Mouse (Mus musculus) midbrain, embryonic 12.5 days (tissue): ENCODE measurements at regions not wholly inside any gene's neighbourhood (a gene's known extent, or its start where the extent isn't known, plus 50 kb on each side); places are given as distances from the start of the nearest gene placed in this dataset.
"Not testable (repeated sequence)": the region's sequence is repeated elsewhere in the genome, so short reads cannot be mapped to it uniquely, and the experiment has no call there.

Experiments used
- ATAC-seq: fragments of 200-750 bp; cut with Nextera tagmentation; 2 replicates; pipeline ENCODE4 v1.8.0; 2017; ENCODE audit warnings: low read depth, moderate TSS enrichment, moderate library complexity; ENCODE audit not compliant: low FRiP score
- H3K27ac ChIP-seq: fragments of 300-500 bp; sonication (generic); replicated peaks from 2 replicates; pipeline ENCODE4 v1.5.1; 2016; ENCODE audit warnings: mild to moderate bottlenecking
- H3K27me3 ChIP-seq: fragments of 300-500 bp; sonication (generic); 2 replicates; pipeline ENCODE4 v1.6.1; 2016; ENCODE audit warnings: mild to moderate bottlenecking
- H3K36me3 ChIP-seq: fragments of 300-500 bp; sonication (generic); 2 replicates; pipeline ENCODE4 v1.6.1; 2016
- H3K4me1 ChIP-seq: fragments of 300-500 bp; sonication (generic); 2 replicates; pipeline ENCODE4 v1.6.1; 2016
- H3K4me2 ChIP-seq: fragments of 300-500 bp; sonication (generic); replicated peaks from 2 replicates; pipeline ENCODE4 v1.6.1; 2016; ENCODE audit warnings: mild to moderate bottlenecking, moderate library complexity
- H3K4me3 ChIP-seq: fragments of 300-500 bp; sonication (generic); 2 replicates; pipeline ENCODE4 v1.5.1; 2016; ENCODE audit warnings: mild to moderate bottlenecking
- H3K9ac ChIP-seq: fragments of 300-500 bp; sonication (generic); replicated peaks from 2 replicates; pipeline ENCODE4 v1.6.1; 2016; ENCODE audit warnings: mild to moderate bottlenecking, moderate library complexity
- H3K9me3 ChIP-seq: fragments of 300-500 bp; sonication (generic); 2 replicates; pipeline ENCODE4 v1.6.1; 2016; ENCODE audit warnings: mild to moderate bottlenecking
- WGBS: fragments of 180-500 bp; shearing (Covaris S2); methylation state at CpG from one replicate; pipeline ENCODE4 v1.1.7; 2016; 5-methylcytosine and 5-hydroxymethylcytosine counted together

DNA sequence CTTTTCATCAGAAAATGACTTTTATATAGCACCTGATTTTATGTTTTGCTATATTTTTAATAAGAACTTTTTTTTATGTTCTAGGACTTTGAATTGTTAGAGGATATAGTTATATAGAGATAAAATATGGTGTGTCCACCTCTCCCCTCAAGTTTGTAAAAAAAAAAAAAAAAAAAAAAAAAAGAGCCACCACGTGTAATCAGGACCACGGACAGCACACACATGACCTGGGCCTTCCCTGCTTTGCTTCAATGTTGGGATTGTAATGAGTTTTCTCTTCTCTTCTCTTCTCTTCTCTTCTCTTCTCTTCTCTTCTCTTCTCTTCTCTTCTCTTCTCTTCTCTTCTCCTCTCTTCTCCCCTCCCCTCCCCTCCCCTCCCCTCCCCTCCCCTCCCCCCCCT is 78.5 kb downstream of the 1700010I14Rik start:
- not testable (repeated sequence) for H3K9me3 ChIP-seq, H3K27me3 ChIP-seq, H3K4me3 ChIP-seq, H3K4me1 ChIP-seq, H3K9ac ChIP-seq, H3K36me3 ChIP-seq, ATAC-seq, H3K4me2 ChIP-seq, H3K27ac ChIP-seq
- 9% methylated on average over 2 of the region's 2 CpGs for WGBS

DNA sequence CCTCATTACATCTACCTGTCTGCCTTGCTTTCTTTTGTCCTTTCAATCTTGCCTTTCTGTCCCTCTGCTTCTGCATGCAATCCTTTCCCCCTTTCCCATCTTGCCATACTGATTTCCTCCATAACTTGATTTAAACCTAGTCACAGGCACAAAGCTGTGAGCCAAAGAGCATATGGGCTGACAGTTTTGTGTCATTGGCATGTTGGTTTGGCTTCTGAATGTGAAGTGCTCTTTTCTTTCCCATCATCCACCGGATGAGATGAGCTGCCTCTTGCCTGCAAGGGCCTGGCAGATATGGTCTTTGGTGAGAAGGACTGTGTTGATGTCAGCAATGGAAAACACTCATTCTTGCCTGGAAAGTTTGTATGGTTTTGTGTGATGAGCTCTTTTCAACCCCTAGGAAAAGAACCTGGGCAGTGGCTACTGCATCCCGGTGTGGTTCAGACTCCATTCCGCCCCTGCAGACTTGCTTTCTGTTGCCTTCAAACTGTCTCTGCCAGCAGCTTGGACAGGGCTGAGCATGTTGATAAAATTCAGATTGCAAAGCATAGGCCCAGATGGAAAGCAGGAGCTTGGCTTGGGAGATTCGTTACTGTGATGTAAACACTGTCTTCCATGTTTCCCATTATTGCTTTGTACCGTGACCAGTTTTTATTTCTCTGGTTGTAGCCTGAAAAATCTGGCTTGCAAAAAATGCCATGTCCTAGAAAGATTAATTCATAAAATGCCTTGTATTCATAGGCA is 80.9 kb downstream of the 1700010I14Rik start:
- WGBS = 88% methylated on average over 5 of the region's 5 CpGs
- Histone ChIP-seq H3K27me3 (no peaks in the 10 kb centered on the region), H3K4me3 (no peak overlapping the region), H3K4me1 (no peaks in the 10 kb centered on the region), H3K36me3 (no peaks in the 10 kb centered on the region), H3K9ac (no peak overlapping the region), H3K4me2 (no peak overlapping the region), H3K27ac (no peak overlapping the region), H3K9me3 (no peaks in the 10 kb centered on the region)
- ATAC-seq = no peak

DNA sequence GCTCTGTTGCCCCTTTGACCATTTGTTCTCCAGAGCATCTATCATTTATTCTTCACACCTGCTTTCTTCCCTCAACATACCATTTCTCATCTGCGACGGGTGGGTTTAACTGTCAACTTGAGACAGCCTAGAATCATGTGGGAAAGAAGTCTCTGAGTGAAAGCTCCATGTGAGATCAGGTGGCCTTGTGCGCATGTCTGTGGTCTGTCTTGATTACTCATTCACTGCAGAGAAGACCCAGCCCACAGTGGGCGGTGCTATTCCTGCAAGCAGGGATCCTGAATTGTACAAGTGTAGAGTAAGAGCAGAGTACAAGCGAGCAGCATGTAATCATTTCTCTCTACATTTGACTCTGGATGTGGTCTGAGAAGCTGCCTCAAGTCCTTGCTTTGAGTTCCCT is 95.5 kb downstream of the 1700010I14Rik start:
- Histone ChIP-seq H3K9ac (no peak overlapping the region), H3K4me1 (no peaks in the 10 kb centered on the region), H3K27ac (no peak overlapping the region), H3K4me3 (no peak overlapping the region), H3K36me3 (no peaks in the 10 kb centered on the region), H3K4me2 (no peak overlapping the region), H3K9me3 (no peaks in the 10 kb centered on the region), H3K27me3 (no peaks in the 10 kb centered on the region)
- WGBS = 90% methylated on average over 5 of the region's 5 CpGs
- ATAC-seq = no peak

DNA sequence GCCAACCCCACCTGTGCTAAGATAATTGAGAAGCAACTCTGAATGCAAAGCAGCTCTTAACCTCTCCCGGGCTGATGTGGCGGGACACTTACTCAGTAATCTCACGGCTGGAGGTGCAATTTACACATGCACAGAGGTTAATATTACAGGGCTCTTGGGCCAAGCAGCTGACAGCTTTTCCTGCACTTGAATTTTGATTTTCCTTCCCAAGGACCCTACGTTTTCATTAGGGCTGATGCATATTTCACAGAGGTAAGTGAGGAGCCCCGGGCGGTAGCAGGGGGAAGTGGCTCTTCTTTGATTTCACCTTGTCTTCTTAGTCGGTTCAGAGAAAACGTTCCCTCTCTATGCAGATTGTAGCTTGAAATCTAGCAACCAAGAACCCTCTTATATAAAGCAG is 139.7 kb downstream of the 1700010I14Rik start:
- Histone ChIP-seq H3K27me3 (no peaks in the 10 kb centered on the region), H3K27ac (no peak overlapping the region), H3K9ac (no peak overlapping the region), H3K4me1 (no peaks in the 10 kb centered on the region), H3K4me2 (no peak overlapping the region), H3K36me3 (no peaks in the 10 kb centered on the region), H3K9me3 (no peaks in the 10 kb centered on the region), H3K4me3 (no peak overlapping the region)
- WGBS = 48% methylated on average over 8 of the region's 8 CpGs
- no peak for ATAC-seq

DNA sequence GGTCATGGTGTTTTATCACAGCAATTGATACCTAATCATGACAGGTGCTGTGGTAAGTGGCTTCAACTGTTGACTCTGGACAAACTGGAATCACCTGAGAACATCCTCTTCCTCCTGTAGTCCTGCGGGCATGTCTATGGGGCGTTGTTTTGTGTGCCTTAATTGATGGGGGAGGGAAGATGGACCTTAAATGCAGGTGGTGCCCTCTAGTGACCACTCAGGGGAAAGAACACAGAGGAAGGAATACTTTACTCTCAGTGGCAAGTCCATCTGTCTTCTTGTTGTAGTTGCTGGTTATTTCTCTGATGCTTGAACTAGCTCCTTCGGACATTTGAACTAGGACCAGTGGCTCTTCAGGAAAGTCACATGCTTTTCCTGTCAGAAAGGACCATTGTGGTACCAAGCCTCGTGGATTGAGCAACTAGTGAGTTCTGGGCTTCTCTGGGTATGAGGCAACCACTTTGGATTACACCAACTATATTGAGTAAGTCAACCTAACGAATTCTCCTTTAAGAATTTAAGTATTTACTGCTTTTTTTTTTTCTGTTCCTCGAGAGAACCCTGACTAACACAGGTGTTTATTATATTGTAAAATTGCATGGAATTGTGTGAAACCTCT is 157.6 kb downstream of the 1700010I14Rik start:
- no peaks in the 10 kb centered on the region for H3K36me3 ChIP-seq
- 66% methylated on average over 6 of the region's 6 CpGs for WGBS
- no peaks in the 10 kb centered on the region for H3K4me1 ChIP-seq
- H3K4me3 ChIP-seq = no peak overlapping the region
- no peaks in the 10 kb centered on the region for H3K9me3 ChIP-seq
- no peaks in the 10 kb centered on the region for H3K27me3 ChIP-seq
- H3K27ac ChIP-seq = no peak overlapping the region
- no peak overlapping the region for H3K9ac ChIP-seq
- no peak overlapping the region for H3K4me2 ChIP-seq
- no peak for ATAC-seq

DNA sequence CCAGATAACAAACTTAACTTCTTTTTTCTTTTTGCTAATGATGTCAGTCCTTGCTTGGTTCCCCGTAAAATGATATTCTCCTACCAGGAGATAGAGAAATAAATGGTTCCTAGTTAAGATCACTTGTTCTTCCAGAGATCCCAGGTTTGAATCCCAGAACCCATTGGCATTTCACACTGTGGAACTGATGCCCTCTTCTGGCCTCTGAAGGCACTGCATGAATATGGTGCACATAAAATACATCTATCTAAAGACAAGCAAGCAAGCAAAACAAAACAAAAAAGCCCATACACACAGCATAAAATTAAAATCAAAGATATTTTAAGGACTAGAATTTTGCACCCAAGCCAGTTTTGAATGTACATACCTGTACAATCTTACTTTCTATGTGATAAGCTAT is 162.5 kb downstream of the 1700010I14Rik start:
- Histone ChIP-seq H3K27ac (no peak overlapping the region), H3K4me1 (no peaks in the 10 kb centered on the region), H3K9ac (no peak overlapping the region), H3K9me3 (no peaks in the 10 kb centered on the region), H3K27me3 (no peaks in the 10 kb centered on the region), H3K4me2 (no peak overlapping the region), H3K36me3 (no peaks in the 10 kb centered on the region), H3K4me3 (no peak overlapping the region)
- no peak for ATAC-seq
- WGBS = 100% methylated on average over 1 of the region's 1 CpGs

DNA sequence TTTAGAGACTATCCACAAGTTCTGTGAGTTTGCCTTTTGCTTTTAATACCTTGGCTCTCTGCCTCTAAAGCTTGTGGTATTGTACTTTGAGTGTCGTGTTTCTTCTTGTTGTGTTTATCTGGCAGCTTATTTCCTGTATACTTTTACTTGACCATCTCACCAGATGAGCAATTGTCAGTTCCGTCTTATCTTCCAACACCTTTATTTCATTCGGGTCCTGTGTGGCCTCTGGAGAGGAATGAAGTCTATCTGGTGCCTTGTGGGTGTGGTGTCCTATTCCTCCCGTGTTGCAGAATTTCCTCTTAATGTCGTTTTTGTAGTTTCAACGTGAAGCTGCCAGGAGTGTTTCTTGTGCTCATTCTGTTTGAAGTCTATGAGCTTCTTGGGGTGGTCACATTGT is 174.0 kb downstream of the 1700010I14Rik start:
- no peaks in the 10 kb centered on the region for H3K9me3 ChIP-seq
- no peak overlapping the region for H3K4me2 ChIP-seq
- WGBS = 91% methylated on average over 6 of the region's 6 CpGs
- 0 out of 2 replicates have a peak, but pooled peaks cover 3% of the 10 kb centered on the region for H3K27me3 ChIP-seq
- no peak overlapping the region for H3K27ac ChIP-seq
- peaks cover 4% of the 10 kb centered on the region for H3K4me1 ChIP-seq
- H3K9ac ChIP-seq = no peak overlapping the region
- no peaks in the 10 kb centered on the region for H3K36me3 ChIP-seq
- no peak for ATAC-seq
- no peak overlapping the region for H3K4me3 ChIP-seq

DNA sequence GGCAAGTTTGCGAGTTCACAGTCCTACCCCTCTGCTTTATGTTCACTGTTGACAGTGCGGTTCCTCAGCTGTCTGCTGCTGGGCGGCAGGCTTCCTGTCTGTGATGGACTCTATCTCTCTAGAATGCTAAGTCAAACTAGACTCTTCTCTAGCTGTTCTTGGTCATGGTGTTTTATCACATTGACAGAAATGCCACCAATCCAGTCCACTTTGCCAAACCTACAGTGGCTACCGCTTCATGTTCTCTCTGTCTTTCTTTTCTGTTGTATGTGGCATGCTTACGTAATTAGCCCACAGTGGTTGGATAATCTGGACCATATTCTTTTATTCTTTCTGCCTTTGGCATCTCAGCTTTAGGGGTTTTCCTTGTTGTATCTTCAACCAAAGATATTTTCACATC is 174.5 kb downstream of the 1700010I14Rik start:
- 0 out of 2 replicates have a peak, but pooled peaks cover 3% of the 10 kb centered on the region for H3K27me3 ChIP-seq
- H3K9me3 ChIP-seq = no peaks in the 10 kb centered on the region
- 87% methylated on average over 5 of the region's 5 CpGs for WGBS
- H3K4me2 ChIP-seq = no peak overlapping the region
- H3K4me3 ChIP-seq = no peak overlapping the region
- no peaks in the 10 kb centered on the region for H3K36me3 ChIP-seq
- ATAC-seq = no peak
- H3K27ac ChIP-seq = no peak overlapping the region
- H3K9ac ChIP-seq = no peak overlapping the region
- H3K4me1 ChIP-seq = peaks cover 4% of the 10 kb centered on the region

DNA sequence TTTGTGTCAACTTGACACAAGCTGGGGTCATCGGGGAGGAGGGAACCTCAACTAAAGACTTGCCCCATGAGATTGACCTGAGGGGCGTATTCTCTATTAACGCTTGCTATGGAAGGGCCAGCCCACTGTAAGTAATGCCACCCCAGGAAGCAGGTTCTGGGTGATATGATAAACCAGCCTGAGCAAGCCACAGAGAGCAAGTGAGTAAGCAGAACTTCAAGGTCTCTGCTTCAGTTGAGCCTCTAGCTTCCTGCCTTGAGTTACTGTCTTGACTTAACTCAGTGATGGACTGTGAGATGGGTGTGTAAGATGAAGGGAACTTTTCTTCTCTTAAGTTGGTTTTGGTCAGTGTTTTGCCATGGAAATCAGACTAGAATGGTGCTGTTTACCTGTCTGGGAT is 175.2 kb downstream of the 1700010I14Rik start:
- no peak overlapping the region for H3K4me3 ChIP-seq
- H3K9me3 ChIP-seq = no peaks in the 10 kb centered on the region
- H3K4me1 ChIP-seq = peaks cover 9% of the 10 kb centered on the region
- ATAC-seq = no peak
- H3K27ac ChIP-seq = no peak overlapping the region
- 89% methylated on average over 3 of the region's 3 CpGs for WGBS
- H3K9ac ChIP-seq = no peak overlapping the region
- no peaks in the 10 kb centered on the region for H3K36me3 ChIP-seq
- H3K4me2 ChIP-seq = no peak overlapping the region
- 0 out of 2 replicates have a peak, but pooled peaks cover 3% of the 10 kb centered on the region for H3K27me3 ChIP-seq

DNA sequence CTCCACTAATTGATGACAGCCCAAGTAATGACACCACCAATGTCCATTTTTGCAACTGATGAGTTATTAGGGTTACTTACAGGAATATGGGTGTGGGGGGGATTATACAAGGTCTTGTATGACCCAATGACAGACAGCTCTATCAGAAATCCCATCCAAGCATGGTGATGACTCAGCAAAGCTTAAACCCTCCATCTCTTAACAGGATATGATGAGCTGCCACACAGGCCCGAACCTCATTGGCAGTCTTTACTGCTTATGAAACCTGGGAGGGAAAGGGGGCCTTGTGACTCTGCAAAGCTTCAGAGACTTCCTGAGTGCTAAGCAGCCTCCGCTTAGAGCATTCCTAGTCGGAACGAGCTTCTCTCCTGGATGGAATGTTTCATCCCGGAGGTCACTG is 176.4 kb downstream of the 1700010I14Rik start:
- Histone ChIP-seq H3K9ac (no peak overlapping the region), H3K4me3 (no peak overlapping the region), H3K4me1 (peaks cover 11% of the 10 kb centered on the region), H3K9me3 (no peaks in the 10 kb centered on the region), H3K36me3 (no peaks in the 10 kb centered on the region), H3K4me2 (no peak overlapping the region), H3K27me3 (0 out of 2 replicates have a peak, but pooled peaks cover 3% of the 10 kb centered on the region), H3K27ac (no peak overlapping the region)
- no peak for ATAC-seq
- 88% methylated on average over 5 of the region's 5 CpGs for WGBS

DNA sequence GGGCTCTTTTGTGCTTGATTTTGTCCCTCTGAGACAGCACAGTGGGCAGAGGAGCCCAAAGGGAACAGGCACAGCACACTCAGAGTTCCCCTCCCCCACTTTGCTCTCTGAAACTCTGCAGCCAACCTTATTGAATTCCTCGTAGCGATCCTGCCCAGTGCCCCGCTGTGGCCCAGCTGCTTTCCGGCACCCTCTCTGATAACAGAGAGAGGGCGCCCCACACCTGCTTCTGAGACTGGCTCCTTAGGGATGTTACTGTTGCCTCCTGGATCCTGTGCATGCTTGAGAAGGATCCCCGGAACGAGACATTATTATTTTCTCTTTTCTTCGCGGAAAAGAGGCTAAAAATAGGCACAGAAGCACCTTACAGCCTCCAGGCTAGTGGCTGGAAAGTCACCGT is 179.0 kb downstream of the 1700010I14Rik start:
- no peaks in the 10 kb centered on the region for H3K36me3 ChIP-seq
- no peaks in the 10 kb centered on the region for H3K9me3 ChIP-seq
- WGBS = under 1% methylated on average over 10 of the region's 10 CpGs
- 0 out of 2 replicates have a peak, but pooled peaks cover 3% of the 10 kb centered on the region for H3K27me3 ChIP-seq
- ATAC-seq = peak; percentile 65
- peak overlapping the region; percentile 65 for H3K9ac ChIP-seq
- peak overlapping the region; percentile 48 for H3K4me3 ChIP-seq
- peak overlapping the region; percentile 94 for H3K4me2 ChIP-seq
- H3K27ac ChIP-seq = peak overlapping the region; percentile 85
- peaks cover 20% of the 10 kb centered on the region for H3K4me1 ChIP-seq

DNA sequence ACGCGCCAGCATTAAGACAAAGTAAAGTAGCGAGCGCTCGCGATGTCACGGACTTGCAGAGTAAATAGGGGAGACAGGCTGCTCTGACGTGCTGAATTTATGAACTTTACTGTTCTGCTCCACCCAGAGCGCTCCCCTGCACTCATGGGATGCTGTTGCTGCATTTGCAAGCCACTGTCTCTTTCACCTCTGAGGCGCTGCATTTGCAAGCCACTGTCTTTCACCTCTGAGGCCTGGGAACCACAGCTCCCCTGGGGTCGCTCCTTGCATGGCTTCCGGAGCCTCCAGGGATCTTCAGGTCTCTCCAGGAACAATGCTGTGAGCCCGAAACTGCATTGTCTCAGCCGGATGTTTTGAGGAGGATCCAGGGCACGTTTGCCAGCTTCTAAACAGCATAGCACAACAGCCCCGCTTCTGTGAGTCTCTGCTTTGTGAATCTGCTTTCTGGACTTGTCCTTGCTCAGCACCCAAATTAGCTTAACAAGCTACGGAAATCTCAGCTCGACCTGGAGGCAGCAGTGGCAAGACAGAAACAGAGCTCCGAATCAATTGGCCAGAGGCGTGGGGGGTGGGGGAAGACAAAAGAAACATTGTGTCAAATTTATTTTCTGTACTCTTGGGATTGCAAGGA is 179.6 kb downstream of the 1700010I14Rik start:
- Histone ChIP-seq H3K4me1 (peaks cover 20% of the 10 kb centered on the region), H3K9me3 (no peaks in the 10 kb centered on the region), H3K27ac (peak overlapping the region; percentile 85), H3K9ac (peak overlapping the region; percentile 65), H3K4me3 (peak overlapping the region; percentile 48), H3K36me3 (no peaks in the 10 kb centered on the region), H3K27me3 (0 out of 2 replicates have a peak, but pooled peaks cover 3% of the 10 kb centered on the region), H3K4me2 (peak overlapping the region; percentile 94)
- 0% methylated on average over 20 of the region's 20 CpGs for WGBS
- ATAC-seq = peak; percentile 34
